Mouse (Mus musculus) embryonic fibroblast, embryonic 13.5 days (primary cell): ENCODE data around the gene Acad12.

Source experiments
- CTCF ChIP-seq: IDR thresholded peaks from 2 replicates; pipeline ENCODE4 v1.5.1; 2011; ENCODE audit warnings: mild to moderate bottlenecking, control low read depth, low read length, moderate library complexity, borderline replicate concordance; ENCODE audit not compliant: insufficient read depth
- POLR2A ChIP-seq: IDR thresholded peaks from 2 replicates; pipeline ENCODE4 v1.6.1; 2011; ENCODE audit warnings: low read depth, mild to moderate bottlenecking, control low read depth, low read length, moderate library complexity

GRCm38 (mm10) chr5:121660059-121660896 lies 41.5 kb upstream of the Acad12 start, which contains the start of the genes Acad10 and Brap:
- no peak for TF ChIP-seq CTCF
- TF ChIP-seq POLR2A: peak; percentile 92
